Mouse (Mus musculus): ENCODE results near the gene Slit3.
A peak's percentile ranks its signal among the peaks of the same experiment; 100 is the strongest.

Slit3 gene

DNA sequence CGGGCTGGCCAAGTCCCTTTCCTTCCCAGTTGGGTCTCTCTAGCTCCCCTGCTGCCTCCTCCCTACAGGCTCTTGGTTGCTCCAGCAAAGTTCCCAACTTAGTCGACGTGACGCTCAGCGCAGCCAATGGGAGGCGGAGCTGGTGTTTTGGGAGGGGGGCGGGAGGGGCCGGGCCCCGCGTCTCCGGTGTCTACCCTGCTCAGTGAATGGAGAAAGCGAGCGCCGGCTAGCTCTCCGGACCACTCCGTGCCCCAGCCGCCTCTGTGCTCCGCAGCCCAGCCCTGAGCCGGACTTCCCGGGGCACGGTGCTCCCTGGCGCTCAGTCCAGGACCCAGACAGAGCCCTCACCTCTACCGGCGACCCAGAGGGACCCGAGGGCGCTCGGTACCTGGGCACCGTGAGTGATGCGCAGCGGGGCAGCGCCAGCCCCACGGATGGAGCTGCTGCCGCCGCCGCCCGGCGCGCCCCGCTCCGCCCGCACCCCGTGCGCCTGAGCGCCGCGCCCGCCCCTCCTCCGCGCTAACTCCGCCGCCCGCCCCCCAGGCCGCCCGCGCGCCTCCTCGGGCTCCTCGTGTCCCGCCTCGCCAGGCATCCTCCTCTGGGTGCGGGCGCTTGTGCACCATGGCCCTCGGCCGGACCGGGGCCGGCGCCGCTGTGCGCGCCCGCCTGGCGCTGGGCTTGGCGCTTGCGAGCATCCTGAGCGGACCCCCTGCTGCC lies at the start of gene Slit3:
Gene Slit3 (plus strand): TSS at position 331 of the 717 bp plus-strand sequence.
- no peak for DNase-seq (ENCODE audit: low spot score in 2 of 2)

GRCm38 (mm10) chr11:35071451-35071850 lies 49.6 kb upstream of the Slit3 start:
- no peak for DNase-seq (ENCODE audit: low spot score in 2 of 2)

GRCm38 (mm10) chr11:35075411-35075810 lies 45.6 kb upstream of the Slit3 start:
- DNase-seq (ENCODE audit: low spot score in 2 of 2) = no peak

DNA sequence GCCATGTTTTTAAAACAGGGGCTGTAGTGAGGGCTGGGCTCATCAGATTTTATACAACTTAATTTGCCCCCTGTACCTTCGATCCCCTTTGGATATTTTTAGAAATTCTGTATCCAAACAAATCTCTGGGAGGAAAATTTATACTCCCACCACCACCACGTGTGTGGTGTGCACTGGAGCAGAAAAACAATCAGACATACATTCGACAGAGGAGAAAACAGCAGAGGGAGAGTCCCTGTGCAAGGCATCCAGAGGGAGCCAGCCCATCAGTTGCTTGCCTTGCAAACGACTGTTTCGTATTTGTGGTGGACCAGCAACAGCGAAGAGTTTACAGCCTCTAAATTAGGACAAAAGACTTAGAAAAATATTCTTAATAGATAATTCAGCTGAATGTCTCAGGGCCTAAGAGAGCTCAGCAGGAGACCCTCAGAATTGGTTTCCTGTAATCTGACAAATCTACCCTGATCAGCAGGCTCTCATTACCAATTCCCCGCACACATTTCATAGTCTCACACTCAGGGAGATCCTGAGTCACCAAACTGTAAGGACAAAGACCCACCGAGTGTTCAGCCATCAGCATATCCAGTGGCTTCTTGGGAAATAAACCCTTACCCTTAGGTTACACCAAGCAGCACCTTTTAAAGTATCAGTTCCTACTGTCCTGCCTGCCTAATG lies 40.4 kb upstream of the Slit3 start:
- no peak for DNase-seq (ENCODE audit: low spot score in 2 of 2)

DNA sequence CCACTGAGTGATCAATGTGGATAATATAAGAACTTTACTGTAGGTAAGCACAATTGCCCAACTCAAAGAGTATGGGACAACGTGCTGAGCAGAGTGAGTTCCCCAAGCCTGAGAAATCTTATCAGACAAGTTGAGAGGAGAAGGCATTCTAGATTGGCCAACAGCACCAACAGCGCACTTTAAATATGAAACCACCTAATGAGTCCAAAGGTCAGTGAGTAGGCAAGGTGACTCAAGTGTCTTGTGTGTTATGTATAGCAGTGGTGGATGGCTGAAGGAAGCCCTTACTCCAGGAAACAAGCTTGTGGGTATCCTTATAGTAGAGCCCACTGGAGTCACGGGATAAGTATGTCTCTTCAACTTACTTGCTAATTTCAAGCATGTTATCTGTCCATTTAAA lies 38.7 kb upstream of the Slit3 start:
- DNase-seq (ENCODE audit: low spot score in 2 of 2) = no peak

- no peak for DNase-seq (ENCODE audit: low spot score in 2 of 2)
Observed at GRCm38 (mm10) chr11:35083049-35083448, 38.0 kb upstream of the Slit3 start.

- no peak for DNase-seq (ENCODE audit: low spot score in 2 of 2)
Observed at GRCm38 (mm10) chr11:35085351-35085750, 35.7 kb upstream of the Slit3 start.

- no peak for DNase-seq (ENCODE audit: low spot score in 2 of 2)
Observed at GRCm38 (mm10) chr11:35086029-35086428, 35.0 kb upstream of the Slit3 start.

DNA sequence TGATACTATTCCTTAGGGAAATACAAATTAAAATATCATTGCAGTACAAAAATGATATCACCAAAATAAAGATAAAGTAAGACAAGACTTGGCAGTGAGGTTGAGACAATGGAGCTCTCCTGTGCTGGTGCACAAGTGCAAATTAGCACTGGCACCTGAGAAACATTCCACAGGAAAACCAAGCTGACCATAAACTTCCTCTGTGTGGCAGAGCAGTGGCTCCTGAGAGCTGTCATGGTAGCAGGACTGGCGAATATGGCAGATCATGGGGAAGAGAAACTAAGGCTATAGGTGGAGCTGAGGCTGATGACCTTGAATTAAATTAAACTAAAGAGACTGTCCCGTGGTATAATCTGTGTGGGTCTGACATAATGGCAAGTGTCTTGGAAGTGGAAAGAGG lies 33.6 kb upstream of the Slit3 start:
- no peak for DNase-seq (ENCODE audit: low spot score in 2 of 2)

DNA sequence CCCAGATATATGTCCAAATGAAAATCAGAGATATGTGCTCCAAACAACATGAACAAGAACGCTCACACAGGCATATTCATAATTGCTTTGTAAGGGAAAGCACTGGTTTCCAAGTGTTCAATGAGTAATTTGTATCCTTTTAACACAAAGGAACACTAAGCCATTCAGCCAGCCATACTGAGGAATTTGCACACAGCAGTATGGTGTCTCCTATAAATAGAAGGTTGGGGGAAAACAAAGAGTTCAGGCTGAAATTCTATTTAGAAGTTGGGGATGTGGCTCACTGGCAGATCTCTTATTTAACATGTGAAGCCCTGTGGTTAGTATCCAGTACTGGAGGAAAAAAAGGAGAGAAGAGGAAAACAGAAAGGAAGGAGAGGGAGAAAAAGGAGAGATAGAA lies 32.9 kb upstream of the Slit3 start:
- DNase-seq (ENCODE audit: low spot score in 2 of 2) = no peak

DNA sequence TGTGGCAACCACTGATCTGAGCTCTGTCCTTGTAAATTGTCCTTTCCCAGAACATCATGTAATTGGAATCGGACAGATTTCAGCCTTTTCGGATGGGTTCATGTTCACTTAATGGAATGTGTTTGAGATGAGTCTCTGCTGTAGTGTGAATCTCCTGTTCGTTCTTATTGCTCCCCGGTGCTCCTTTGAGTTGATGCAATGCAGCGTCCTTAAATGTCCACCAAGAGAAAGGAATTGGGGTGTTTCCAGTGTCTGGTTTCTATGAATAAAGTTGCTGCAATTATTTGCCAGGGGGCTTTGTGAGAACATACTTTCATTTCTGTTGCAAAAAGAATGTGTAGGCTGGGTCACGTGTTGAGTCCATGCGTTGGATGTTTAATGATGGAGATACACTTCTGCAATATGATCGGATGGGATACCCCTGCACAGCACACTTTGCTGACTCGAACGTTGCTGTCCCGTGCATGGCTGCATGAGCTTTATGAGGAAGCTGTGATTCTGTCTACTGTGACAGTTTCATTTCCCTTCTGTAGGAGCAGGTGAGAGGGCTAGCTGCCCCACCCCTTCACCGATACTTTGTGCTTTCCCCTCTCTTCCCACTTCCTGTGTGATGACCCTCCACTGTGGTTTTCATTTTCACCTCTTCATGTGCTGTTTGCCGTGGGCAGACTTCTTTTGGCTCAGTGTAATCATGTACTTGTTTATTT lies 30.2 kb upstream of the Slit3 start:
- DNase-seq (ENCODE audit: low spot score in 2 of 2) = peak in 1 of 2 experiments; percentile 46

DNA sequence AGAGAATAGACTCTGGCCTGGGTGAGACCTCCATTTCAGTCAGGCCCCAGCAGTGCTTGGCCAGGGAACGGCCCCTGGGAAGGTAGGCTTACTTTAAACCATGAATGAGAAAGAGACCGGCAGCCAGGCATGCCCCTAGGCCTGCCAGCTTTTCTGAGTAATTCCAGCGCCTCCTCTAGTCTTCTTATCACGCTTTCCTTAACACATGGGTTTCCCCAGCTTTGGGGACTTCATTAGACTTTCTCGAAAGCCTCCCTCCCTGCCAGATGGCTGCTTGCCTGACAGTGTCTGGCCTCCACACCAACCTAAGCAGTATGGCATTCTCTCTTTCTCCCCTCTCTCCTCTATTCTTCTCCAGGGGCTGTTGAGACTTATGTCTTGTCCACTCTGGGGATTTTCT lies 24.5 kb upstream of the Slit3 start:
- DNase-seq (ENCODE audit: low spot score in 2 of 2) = no peak

GRCm38 (mm10) chr11:35109781-35110180 lies 11.2 kb upstream of the Slit3 start:
- DNase-seq (ENCODE audit: low spot score in 2 of 2) = no peak

DNA sequence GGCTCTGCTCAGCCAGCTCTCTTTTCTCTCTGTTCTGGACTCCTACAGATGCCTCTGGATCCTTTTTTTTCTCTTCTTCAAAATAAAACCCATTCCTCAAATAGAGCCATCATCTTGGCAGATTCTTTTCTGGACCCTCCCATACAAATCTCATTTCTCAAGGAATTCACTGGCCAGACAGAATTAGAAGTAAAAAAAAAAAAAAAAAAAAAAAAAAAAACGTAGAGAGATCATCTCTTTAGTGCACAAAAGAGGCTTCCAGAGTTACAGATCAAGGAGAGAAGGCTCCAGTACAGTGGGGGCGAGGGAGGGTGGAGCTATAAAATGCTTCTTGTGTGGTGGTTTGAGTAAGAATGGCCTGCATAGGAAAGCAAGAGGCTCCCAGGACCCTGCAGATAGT lies 10.2 kb upstream of the Slit3 start:
- no peak for DNase-seq (ENCODE audit: low spot score in 2 of 2)

- DNase-seq (ENCODE audit: low spot score in 2 of 2) = no peak
Observed at GRCm38 (mm10) chr11:35113290-35113689, 7.7 kb upstream of the Slit3 start.

GRCm38 (mm10) chr11:35116436-35116835 lies 4.6 kb upstream of the Slit3 start:
- no peak for DNase-seq (ENCODE audit: low spot score in 2 of 2)

- no peak for DNase-seq (ENCODE audit: low spot score in 2 of 2)
Observed at GRCm38 (mm10) chr11:35117871-35118270, 3.2 kb upstream of the Slit3 start.

GRCm38 (mm10) chr11:35118731-35119130 lies 2.3 kb upstream of the Slit3 start:
- no peak for DNase-seq (ENCODE audit: low spot score in 2 of 2)

DNA sequence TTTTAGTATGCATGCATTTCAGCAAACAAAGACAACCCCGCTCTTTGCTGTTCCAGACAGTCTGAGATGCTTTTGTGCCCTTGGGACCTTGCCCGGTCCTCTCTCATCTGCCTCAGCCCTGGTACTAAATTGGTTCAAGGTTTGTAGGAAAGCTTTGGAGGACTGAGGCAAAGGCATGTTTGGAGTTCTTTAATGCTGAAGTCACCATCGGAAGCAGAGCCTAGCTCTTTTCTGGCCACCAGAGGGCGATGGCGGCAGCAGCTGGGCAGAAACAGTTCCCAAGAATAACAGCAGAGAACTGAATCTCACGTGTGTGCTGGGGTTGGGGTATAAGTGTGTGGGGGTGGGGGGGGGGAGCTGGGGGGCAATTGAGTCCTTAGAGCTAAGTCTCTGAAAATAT lies 1.7 kb upstream of the Slit3 start:
- DNase-seq (ENCODE audit: low spot score in 2 of 2) = peak in 1 of 2 experiments; percentile 66

GRCm38 (mm10) chr11:35120076-35120475 lies 948 bp upstream of the Slit3 start:
- no peak for DNase-seq (ENCODE audit: low spot score in 2 of 2)

- DNase-seq (ENCODE audit: low spot score in 2 of 2) = no peak
Observed at GRCm38 (mm10) chr11:35121611-35121959, 561 bp downstream of the Slit3 start.

DNA sequence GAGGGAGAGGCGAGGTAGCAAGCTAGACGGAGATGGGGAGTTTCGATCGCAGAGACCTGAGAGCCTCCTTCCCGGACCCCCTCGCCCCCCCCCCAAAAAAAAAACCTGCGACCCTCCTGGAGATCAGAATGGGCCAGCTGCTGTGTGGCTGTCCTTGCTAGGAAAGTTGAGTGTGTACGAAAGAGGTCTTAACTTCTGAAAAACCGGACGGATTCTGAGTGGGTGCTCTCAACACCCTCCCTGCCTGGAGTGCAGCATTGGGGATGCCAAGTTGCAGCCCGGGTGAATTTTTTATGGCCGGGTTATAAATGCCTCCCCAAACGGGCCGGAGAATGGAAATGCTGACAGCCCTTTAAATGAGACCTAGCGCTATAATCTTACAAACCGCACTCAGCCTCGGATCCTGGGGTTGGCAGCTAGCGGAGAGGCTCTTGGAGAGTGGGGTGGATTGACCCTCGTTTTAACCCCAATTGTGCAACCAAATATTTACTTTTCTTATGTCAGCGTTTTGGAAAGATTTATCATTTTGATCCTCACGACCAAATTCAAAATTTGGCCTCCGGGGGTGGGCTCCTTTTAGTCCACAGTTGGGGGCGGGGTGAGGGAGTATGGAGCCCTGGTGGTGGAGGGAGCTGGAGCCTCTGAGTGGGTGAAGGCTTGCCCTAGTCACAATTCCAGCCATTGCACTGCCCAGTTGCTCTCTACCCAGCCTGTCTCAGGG lies 1.2 kb downstream of the Slit3 start:
- DNase-seq (ENCODE audit: low spot score in 2 of 2) = no peak

Data from spleen, postnatal 10 days (tissue).